Mouse (Mus musculus): ENCODE results near the gene Gm49405.

- TF ChIP-seq CTCF (IDR thresholded peaks at IDR 0.05; ENCODE audit: borderline replicate concordance, insufficient read depth, low read depth, low read length) (no peak), POLR2A (IDR thresholded peaks at IDR 0.05; ENCODE audit: borderline replicate concordance, insufficient read depth, low read length) (no peak)
Observed at GRCm38 (mm10) chr19:3986334-3986733, 14.1 kb upstream of the Gm49405 start, which contains the start of gene Acy3.
